Comparison of ENCODE assay signal across 8 mouse cellular contexts in the genomic region with DNA sequence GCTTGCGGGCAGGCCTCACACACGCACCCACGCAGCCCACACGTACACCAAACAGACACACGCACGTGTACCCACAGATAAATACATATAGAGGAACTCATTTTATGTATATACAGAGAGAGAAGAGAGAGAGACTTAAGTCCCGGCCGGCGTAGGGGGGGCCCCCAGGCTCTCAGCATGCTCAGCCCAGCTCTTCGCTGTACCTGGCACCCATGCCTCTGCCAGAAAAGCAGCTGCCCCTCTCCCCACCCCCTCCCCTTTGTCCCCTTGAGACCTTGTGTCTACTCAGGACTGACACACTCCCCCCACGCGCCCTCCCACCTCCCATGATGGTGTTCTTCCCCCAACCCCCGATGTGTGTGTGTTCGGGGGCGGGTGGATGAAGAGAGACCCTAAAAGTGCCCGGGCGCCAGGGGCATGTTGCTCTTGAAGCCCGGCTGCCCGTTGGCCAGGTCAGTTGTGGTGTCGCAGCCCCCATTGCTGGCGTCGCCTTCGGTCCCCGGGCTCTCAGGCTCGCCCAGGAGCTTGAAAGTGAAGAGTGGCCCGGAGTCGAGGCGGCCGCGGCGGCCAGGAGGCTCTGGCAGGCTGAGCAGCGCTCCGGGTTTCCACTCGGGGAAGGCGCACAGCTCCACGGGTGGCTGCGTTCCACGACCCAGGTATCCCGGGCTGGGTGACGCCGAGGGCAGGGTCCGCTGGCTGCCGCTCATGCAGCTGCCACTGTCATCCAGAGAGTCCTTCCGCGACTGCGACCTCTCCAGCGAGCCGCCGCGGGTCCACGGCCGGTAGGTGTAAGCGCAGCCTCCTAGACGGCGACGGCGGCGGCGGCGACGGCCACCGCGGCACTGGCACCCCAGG. TPM values are rescaled to one million over a fixed set of nuclear protein-coding genes. Genes with fewer than 3 reads are reported as not detected.
DNase-seq lines count a peak whose midpoint lies in the region; ATAC-seq and TF ChIP-seq lines count a peak whose summit lies in the region.

No protein-coding gene starts in this region.

- H3K9me3 ChIP-seq in heart, embryonic 13.5 days: no peaks in the 10 kb centered on the region
- H3K9me3 ChIP-seq in forebrain, postnatal 0 days (ENCODE audit: low read length): no peaks in the 10 kb centered on the region
- H3K9me3 ChIP-seq in midbrain, embryonic 12.5 days: no peaks in the 10 kb centered on the region

- no peak for TF ChIP-seq CTCF in forebrain, postnatal 0 days (IDR thresholded peaks at IDR 0.05; ENCODE audit: low read depth)

- peak overlapping the region; percentile 76 for H3K4me2 ChIP-seq in heart, embryonic 13.5 days
- peak overlapping the region; percentile 51 for H3K4me2 ChIP-seq in forebrain, postnatal 0 days (ENCODE audit: low read depth)
- H3K4me2 ChIP-seq in midbrain, embryonic 12.5 days (replicated peaks): peak overlapping the region; percentile 75

- peaks cover 26% of the 10 kb centered on the region for H3K27me3 ChIP-seq in heart, embryonic 13.5 days (replicated peaks)
- peaks cover 14% of the 10 kb centered on the region; the same call in 1 of the 2 replicates for H3K27me3 ChIP-seq in forebrain, postnatal 0 days (ENCODE audit: insufficient read depth, low read length)
- H3K27me3 ChIP-seq in midbrain, embryonic 12.5 days: peaks cover 26% of the 10 kb centered on the region

- DNase-seq in heart, postnatal 36 days: no peak
- DNase-seq in adrenal gland, postnatal 10 days: peak; percentile 46
- DNase-seq in forebrain, postnatal 0 days: peak; percentile 10
- peak; percentile 36 for DNase-seq in kidney, postnatal 14 days
- DNase-seq in right cerebral cortex, postnatal 10 days (ENCODE audit: low spot score in 2 of 2): no peak

- H3K4me3 ChIP-seq in heart, embryonic 13.5 days: peak overlapping the region; percentile 54
- H3K4me3 ChIP-seq in forebrain, postnatal 0 days (ENCODE audit: low read depth, low read length): peak overlapping the region; percentile 32
- H3K4me3 ChIP-seq in midbrain, embryonic 12.5 days: peak overlapping the region; percentile 45

- WGBS in heart, embryonic 13.5 days: 15% methylated on average over 63 of the region's 63 CpGs
- 15% methylated on average over 63 of the region's 63 CpGs for WGBS in forebrain, postnatal 0 days
- 14% methylated on average over 63 of the region's 63 CpGs for WGBS in midbrain, embryonic 12.5 days

- H3K27ac ChIP-seq in heart, embryonic 13.5 days (replicated peaks): no peak overlapping the region
- H3K27ac ChIP-seq in forebrain, postnatal 0 days (ENCODE audit: low read depth, low read length): no peak overlapping the region
- no peak overlapping the region for H3K27ac ChIP-seq in midbrain, embryonic 12.5 days (replicated peaks)

- no peaks in the 10 kb centered on the region for H3K36me3 ChIP-seq in heart, embryonic 13.5 days
- no peaks in the 10 kb centered on the region for H3K36me3 ChIP-seq in forebrain, postnatal 0 days (ENCODE audit: insufficient read depth)
- no peaks in the 10 kb centered on the region for H3K36me3 ChIP-seq in midbrain, embryonic 12.5 days

- peaks cover 19% of the 10 kb centered on the region for H3K4me1 ChIP-seq in heart, embryonic 13.5 days
- H3K4me1 ChIP-seq in forebrain, postnatal 0 days (ENCODE audit: insufficient read depth): peaks cover 3% of the 10 kb centered on the region; the same call in 1 of the 2 replicates
- H3K4me1 ChIP-seq in midbrain, embryonic 12.5 days: peaks cover 5% of the 10 kb centered on the region

- peak overlapping the region; percentile 75 for H3K9ac ChIP-seq in heart, embryonic 13.5 days
- no peak overlapping the region for H3K9ac ChIP-seq in forebrain, postnatal 0 days
- H3K9ac ChIP-seq in midbrain, embryonic 12.5 days (replicated peaks): peak overlapping the region; percentile 52; the same call in 1 of the 2 replicates

- intact Hi-C loops in heart, postnatal 36 days (cut with DNase I): no loop called here

- no peak for ATAC-seq in heart, embryonic 13.5 days (ENCODE audit: extremely low read depth, insufficient number of reproducible peaks, low FRiP score, low TSS enrichment)
- ATAC-seq in forebrain, postnatal 0 days: peak; percentile 48
- ATAC-seq in midbrain, embryonic 12.5 days (ENCODE audit: low FRiP score, low read depth): peak; percentile 62
- ATAC-seq in megakaryocyte-erythroid progenitor cell, adult 5-6 weeks (replicated peaks; ENCODE audit: low FRiP score, low TSS enrichment, poor library complexity, severe bottlenecking): no peak

RNA-seq across cellular contexts. Expression of a gene that starts 27.9 kb away (rescaled TPM):
- 54.4 and 57.8 TPM in 2 replicates for polyA plus RNA-seq in heart, embryonic 13.5 days (2015; fragmentation: Nextera tagmentation; extraction: Ambion mirVana)
- 10 to 100 TPM; 49.3 to 56.7 TPM for total RNA-seq in heart, postnatal 36 days (2021)
- total RNA-seq in adrenal gland, postnatal 10 days (2021): 10 to 100 TPM; 46.2 to 48.8 TPM
- 38.6 and 70.0 TPM in 2 replicates for total RNA-seq in forebrain, postnatal 0 days (2014; rRNA removed)
- polyA plus RNA-seq in forebrain, postnatal 0 days (2015; fragmentation: Nextera tagmentation; extraction: Ambion mirVana): 71.3 and 76.9 TPM in 2 replicates
- 79.2 and 82.1 TPM in 2 replicates for polyA plus RNA-seq in midbrain, embryonic 12.5 days (2016; fragmentation: Nextera tagmentation; extraction: Ambion mirVana)
- 38.4 and 68.3 TPM in 2 replicates for total RNA-seq in megakaryocyte-erythroid progenitor cell, adult 5-6 weeks (2014; fragmentation: Nextera tagmentation)
- 74.5 and 103 TPM in 2 replicates for total RNA-seq in megakaryocyte-erythroid progenitor cell, adult 5-6 weeks (2017)

Comparison
In these comparisons a context has a peak if more than half of its experiments do, and no peak if none do; other contexts are left out.
1. ATAC-seq: peak in forebrain, postnatal 0 days (single experiment) and midbrain, embryonic 12.5 days (single experiment); none in heart, embryonic 13.5 days (single experiment) and megakaryocyte-erythroid progenitor cell, adult 5-6 weeks (single experiment).
2. DNase-seq: peak in adrenal gland, postnatal 10 days (single experiment), forebrain, postnatal 0 days (single experiment) and kidney, postnatal 14 days (single experiment); none in heart, postnatal 36 days (0 of 2) and right cerebral cortex, postnatal 10 days (0 of 2).
3. Peak in every context shown above with its lines, with median percentiles within 50 percentile points of each other: H3K4me2 ChIP-seq and H3K4me3 ChIP-seq.